Mouse (Mus musculus): ENCODE measurements around the gene Ak8.

DNA sequence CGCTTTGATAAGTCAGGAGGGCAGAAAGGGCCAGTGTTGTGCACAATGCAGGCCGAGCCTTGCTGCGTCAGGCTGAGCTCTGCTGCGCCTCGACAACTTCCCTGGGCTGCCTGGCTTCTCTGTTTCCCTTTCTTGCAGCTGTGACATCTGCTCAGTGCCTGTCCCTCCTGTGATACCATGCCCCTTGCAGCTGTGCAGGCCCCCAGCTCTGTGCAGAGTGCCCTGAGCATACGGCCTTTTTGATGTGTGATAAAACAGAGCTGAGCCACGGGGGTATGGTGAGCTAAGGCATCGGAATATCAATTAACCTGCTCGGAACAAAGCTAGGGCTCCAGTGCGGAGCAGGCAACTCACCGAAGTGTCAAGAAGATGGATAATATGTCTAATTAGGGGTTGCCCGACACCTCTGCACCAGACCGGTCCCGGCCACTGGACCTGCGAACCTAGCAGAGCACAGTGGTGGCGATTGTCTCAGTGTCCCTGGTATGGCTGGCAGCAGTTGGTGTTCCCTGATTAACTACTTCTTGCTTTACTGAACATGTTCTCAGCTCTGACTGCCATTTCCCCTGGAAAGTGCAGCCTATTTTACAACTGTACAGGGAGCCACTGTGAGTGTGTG, 27.9 kb downstream of the Ak8 start:
- no peak for TF ChIP-seq EP300 (IDR thresholded peaks at IDR 0.05; ENCODE audit: insufficient read depth, low read depth, low read length)
- no peak for TF ChIP-seq CTCF (IDR thresholded peaks at IDR 0.05)
